Mouse (Mus musculus) 416B (cell line): Measurements from ENCODE around the gene Arfip1.
A peak's percentile ranks its signal among the peaks of the same experiment; 100 is the strongest.

Experiments
- DNase-seq: peaks from one replicate; pipeline ENCODE4 v3.0.0; 2011; ENCODE audit warnings: low read depth

The Arfip1 gene

GRCm38 (mm10) chr3:84488716-84489115 is 93.7 kb downstream of the Arfip1 start:
- DNase-seq = no peak

DNA sequence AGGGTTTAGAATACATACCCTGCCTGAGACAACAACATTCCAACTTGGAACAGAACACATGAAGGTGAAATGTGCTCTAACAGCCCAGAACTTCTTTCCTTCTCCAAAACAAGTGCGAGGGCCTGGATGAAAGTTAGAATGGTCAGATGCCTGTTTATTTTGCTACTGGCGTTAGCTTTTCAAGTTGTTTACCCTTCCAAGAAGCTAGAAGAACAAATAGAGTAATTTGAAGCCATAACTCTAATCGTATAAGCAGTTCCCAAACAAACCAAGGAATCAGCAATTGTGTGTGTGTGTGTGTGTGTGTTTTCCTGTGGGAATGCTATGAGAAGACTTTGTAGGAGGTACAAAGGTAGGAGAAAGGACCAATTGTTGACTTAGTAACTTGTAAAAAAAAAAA is 97.5 kb downstream of the Arfip1 start:
- DNase-seq = no peak

GRCm38 (mm10) chr3:84484333-84484732 is 98.1 kb downstream of the Arfip1 start:
- DNase-seq = no peak

GRCm38 (mm10) chr3:84482121-84482520 is 100.3 kb downstream of the Arfip1 start:
- no peak for DNase-seq

DNA sequence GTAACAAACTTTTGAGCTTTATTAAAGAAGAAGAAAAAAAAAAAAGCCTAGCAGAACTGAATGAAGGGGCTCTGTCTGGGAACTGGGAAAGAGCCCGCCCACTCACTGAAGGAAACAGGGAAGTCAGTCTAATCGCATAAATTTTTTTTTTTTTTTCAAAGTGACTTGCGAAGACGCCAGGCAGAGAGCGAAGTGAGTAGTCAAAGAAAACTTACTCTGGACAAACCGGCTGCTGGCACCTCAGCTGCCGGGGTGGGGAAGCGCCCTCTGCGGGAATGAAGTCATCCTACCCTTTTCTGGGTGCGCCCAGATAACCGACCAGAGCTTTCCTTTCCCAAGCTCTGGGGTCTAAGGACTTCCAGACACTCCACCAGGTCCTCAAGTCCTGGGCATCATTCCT is 101.3 kb downstream of the Arfip1 start:
- DNase-seq = no peak

DNA sequence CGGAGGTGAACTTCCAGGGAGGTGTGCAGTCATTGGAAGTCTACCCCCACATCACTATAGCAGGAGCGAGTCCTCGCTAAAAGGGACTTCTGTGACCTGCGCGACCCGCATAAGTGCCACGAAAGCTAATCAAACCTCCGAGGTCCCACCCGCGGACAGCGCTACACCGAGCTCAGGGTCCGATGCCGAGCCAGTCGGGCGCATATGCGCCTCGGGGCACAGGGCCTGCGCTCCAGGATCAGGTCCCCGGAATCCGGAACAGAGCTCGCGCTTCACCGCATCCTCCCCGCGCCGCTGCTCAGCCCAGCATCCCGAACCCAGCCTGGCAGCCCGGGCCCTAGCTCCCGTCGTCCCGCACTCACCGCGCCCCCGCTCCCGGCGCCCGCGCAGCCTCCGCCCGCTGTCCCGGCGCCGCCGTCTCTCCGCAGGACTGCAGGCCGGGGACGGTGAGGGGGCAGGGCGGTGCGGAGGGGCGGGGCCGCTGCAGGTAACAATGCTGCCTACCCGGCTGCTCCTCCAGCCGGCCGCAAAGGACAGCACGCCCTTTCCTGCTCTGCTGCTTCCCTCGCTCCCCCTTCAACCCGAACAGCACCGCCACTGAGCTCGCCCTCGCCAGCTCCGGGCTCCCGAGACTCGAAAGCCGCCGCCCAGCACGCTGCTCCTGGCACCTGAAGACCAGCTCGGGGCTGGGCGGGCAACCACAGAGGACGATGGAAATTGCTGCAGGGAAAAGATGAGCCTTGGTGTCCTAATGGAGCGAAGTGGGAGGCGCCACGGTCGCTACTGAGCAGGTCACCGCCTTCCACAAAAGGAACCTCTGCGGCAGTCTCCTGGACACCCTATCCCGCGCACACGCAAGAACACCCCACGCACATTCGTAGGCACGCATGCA is 102.2 kb downstream of the Arfip1 start, which contains the start of gene Fhdc1:
Gene Fhdc1, minus strand, starts transcription at position 424 of the 892 bp plus-strand sequence.
- DNase-seq = no peak

DNA sequence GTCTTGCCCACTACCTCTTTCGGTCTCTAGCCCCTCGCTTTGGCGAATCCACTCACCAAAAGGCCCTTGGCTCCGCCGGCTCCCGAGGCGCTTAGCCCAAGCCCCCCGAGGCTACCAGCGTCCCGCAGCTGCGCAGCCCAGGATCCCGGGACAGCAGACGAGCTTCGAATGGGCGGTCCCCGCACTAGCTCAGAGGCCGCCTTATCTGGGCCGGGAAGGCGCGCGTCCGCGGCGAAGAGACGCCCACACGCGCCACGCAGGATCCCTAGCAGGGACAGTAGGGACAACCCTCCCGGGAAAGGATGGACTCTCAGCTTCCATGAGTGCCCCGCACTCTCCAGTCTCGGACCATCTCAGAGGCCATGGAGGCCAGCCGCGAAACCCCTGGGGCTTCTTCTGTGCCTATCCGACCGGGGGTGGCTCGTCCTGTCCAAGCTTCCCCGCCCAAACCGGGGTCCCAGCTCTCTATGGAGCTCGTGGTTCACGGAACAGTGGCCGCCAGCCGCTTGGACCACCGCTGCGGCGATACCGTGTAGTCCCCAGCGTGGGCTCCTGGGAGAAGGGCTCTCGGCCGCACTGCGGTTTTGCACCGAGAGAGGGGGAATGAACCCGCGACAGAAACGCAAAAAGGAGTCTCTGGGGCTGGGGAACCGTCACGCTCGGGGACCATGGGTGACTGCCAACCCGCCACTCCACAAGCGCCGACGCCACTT is 103.0 kb downstream of the Arfip1 start:
- no peak for DNase-seq

DNA sequence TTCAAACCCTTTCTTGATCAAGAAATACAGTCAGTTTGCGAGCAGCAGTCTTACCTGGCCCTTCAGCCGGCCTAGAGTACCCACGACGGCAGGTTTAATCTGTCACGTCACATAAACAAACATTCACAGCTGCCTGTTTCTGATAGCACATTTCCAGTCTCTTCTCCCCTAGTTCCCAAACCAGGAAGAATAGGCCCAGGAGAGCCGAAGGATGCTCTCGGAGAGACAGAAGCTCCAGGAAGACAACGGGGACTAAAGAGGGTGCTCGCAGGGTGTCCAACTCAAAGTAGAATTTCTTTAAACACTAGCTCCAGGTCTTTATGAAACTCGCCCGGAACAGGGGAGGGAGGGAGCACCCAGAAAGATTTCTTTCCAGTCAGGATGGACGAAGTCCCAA is 103.5 kb downstream of the Arfip1 start:
- no peak for DNase-seq

GRCm38 (mm10) chr3:84478195-84478594 is 104.2 kb downstream of the Arfip1 start:
- DNase-seq = no peak

- DNase-seq = no peak
These were observed 104.9 kb downstream of the Arfip1 start for GRCm38 (mm10) chr3:84477498-84477897.

- no peak for DNase-seq
These were observed 107.2 kb downstream of the Arfip1 start for GRCm38 (mm10) chr3:84474981-84475775.

DNA sequence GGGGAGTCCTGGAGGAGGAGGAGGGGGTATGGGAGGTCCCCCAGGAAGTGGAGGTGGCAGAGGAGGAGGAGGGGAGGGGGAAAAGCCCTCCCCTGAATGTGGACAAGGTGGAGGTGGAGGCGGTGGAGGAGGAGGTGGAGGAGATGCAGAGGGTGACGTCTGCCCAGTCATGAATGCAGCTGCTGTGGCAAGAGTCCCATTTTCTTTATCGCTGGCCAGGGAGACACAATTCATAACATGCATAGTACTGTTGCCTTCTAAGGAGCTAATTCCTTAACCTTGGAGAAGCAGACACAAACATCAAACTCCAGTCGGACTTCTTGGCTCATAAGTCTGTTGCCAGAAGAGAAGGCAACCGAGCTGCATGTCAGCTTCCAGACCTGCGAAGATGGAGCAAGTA is 108.0 kb downstream of the Arfip1 start:
- no peak for DNase-seq

DNA sequence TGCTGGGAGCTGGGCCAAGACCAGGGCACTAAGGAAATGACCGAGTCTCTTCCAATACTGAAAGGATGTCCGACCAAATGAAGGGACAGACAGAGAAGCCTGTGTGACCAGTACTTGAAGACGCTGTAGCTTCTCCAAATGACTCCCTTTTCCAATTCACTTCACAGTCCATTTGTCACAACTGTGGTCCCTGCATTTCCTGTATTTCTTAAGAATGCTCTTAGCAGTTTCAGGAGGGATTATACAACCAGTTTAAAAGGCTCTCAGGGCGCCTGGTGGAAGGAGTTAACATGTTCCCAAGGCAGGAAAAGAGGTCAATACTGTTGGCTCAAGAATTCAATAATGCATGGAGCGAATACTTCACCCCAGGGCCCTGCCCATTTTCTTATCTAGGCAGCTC is 109.5 kb downstream of the Arfip1 start:
- DNase-seq = peak; percentile 33

DNA sequence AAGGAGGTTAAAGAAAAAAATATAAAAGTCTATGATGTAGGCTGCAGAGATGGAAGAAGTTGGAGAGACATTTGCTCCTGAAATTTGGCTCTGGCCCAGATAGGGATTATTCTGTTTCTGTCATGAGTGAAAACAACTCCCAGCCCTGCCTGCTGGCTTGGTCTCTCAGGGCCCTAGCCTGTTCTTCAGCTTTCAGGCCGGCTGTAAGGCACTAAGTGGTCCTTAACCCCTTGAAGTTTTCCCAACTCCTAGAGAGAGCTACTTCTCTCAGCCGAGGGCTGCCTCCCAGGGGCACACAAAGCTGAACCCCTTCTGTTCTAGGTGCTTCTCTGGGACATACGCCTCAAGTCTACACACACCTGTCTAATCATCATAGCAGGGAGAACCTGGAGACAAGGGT is 109.9 kb downstream of the Arfip1 start:
- no peak for DNase-seq

- no peak for DNase-seq
These were observed 111.3 kb downstream of the Arfip1 start for GRCm38 (mm10) chr3:84471146-84471545.

DNA sequence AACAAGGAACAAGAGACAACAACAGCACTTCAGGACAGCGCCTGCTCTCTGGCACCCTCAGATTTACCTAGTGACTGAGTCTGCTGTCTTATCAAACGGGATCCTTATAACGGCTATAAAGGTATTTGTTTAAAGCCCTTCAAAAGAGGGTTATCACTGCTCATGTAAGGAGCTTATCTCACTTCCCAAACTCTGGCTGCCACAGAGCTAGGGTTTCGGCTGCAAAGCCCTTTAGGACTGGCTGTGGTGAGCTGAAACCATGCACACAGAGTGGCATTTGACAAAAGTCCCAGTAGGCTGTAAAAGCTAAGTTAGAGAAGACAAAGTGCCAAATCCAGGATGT is 114.3 kb downstream of the Arfip1 start:
- peak; percentile 56 for DNase-seq

GRCm38 (mm10) chr3:84467419-84468110 is 114.9 kb downstream of the Arfip1 start:
- DNase-seq = peak; percentile 94

- no peak for DNase-seq
These were observed 116.5 kb downstream of the Arfip1 start for GRCm38 (mm10) chr3:84465822-84466500.

GRCm38 (mm10) chr3:84461687-84462086 is 120.7 kb downstream of the Arfip1 start:
- DNase-seq = no peak

DNA sequence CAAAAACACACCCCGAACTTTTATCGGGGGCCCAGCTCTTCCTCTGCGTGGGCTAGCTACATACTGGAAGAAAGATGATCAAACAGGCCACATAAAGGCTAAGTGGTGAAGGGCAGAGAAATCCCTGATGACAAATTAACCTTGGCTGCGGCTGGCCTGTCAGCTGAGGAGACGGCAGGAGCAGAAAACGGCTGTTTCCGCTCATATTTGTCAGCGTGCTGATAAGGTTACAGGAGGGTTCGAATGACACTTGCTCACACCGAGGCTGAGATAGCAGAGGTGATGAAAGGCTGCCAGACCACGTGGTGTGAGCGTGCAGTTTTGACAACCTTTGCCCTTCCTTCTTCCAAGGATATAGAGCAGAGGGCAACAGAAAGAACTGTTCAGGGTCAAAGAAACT is 121.5 kb downstream of the Arfip1 start:
- peak; percentile 97 for DNase-seq

DNA sequence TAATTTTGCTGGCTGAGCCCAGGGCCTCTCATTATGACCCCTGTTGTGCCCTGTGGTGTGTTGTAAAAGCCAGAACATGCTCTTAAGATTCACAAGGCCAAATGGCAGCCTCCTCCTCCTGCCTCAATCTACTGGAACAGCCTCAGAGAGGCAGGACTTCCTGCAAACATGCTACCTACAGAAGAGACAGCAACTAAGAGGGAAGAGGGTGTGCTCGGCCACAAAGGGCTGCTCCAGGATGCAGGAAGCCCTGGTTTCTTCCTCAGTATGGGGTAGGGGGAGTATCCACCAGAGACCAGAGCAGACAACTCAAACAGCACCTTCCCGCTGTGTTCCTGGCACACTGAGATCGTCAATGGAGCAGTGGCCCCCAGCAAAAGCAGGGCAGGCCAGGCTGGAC is 121.9 kb downstream of the Arfip1 start:
- no peak for DNase-seq
